Mouse (Mus musculus): ENCODE results near the gene Shcbp1.
"Not testable (repeated sequence)": the region's sequence is repeated elsewhere in the genome, so short reads cannot be mapped to it uniquely, and the experiment has no call there.

- TF ChIP-seq CTCF, EP300 (IDR thresholded peaks at IDR 0.05; ENCODE audit: low read depth): not testable (repeated sequence)
These were observed 71.0 kb downstream of the Shcbp1 start for GRCm38 (mm10) chr8:4708346-4708745.

Data from liver, postnatal 0 days (tissue).